Mouse (Mus musculus) CH12.LX (cell line): ENCODE measurements around the gene Vps18. TPM values are rescaled to one million over a fixed set of nuclear protein-coding genes. Genes with fewer than 3 reads are reported as not detected.

Experiments
- DNase-seq: peaks from one replicate; pipeline ENCODE4 v3.0.0-alpha.2; 2013; ENCODE audit errors: extremely low read depth
- H3K27ac ChIP-seq: 2 replicates; pipeline ENCODE4 v1.5.1; 2012; ENCODE audit warnings: low read depth, mild to moderate bottlenecking, control low read depth, moderate library complexity; ENCODE audit not compliant: insufficient read depth
- H3K27me3 ChIP-seq: replicated peaks from 2 replicates; pipeline ENCODE3; 2012; ENCODE audit warnings: inconsistent platforms
- H3K36me3 ChIP-seq, 2 experiments: replicated peaks in 1 of 2; 2 replicates each; pipeline versions ENCODE3 to v1.6.1; 2012; ENCODE audit warnings: inconsistent platforms in 1 of 2, low read length in 1 of 2, mild to moderate bottlenecking in 1 of 2, mixed read lengths in 1 of 2, moderate library complexity in 1 of 2; ENCODE audit not compliant: control insufficient read depth in 1 of 2, insufficient read depth in 1 of 2
- H3K4me1 ChIP-seq, 2 experiments: 2 replicates each; pipeline ENCODE4 v1.6.1; 2012; ENCODE audit warnings: inconsistent platforms in 1 of 2, moderate library complexity in 1 of 2; ENCODE audit not compliant: insufficient read depth in 2 of 2, control insufficient read depth in 1 of 2
- H3K4me2 ChIP-seq: 2 replicates; pipeline ENCODE4 v1.6.1; 2012; ENCODE audit warnings: low read depth, mild to moderate bottlenecking, control low read depth; ENCODE audit not compliant: poor library complexity, insufficient read depth, severe bottlenecking
- H3K4me3 ChIP-seq, 3 experiments: fragments of 150-350 bp in 1 of 3; sonication (generic) in 1 of 3; replicated peaks in 1 of 3; 2 replicates each; pipeline versions ENCODE3 to v1.5.1; 2011 to 2012; ENCODE audit warnings: low read depth in 2 of 3, low read length in 2 of 3, mild to moderate bottlenecking in 2 of 3, moderate library complexity in 2 of 3, control low read depth in 1 of 3, improper control_type of control experiment in 1 of 3, inconsistent platforms in 1 of 3, mixed read lengths in 1 of 3; ENCODE audit not compliant: poor library complexity in 1 of 3
- H3K79me2 ChIP-seq: replicated peaks from 2 replicates; pipeline ENCODE4 v1.6.1; 2012; ENCODE audit warnings: mild to moderate bottlenecking, moderate library complexity; ENCODE audit not compliant: control insufficient read depth, poor library complexity, insufficient read depth, severe bottlenecking; ENCODE audit errors: extremely low read depth
- H3K9ac ChIP-seq: 2 replicates; pipeline ENCODE4 v1.6.1; 2012; ENCODE audit warnings: low read depth, mild to moderate bottlenecking, control low read depth, moderate library complexity; ENCODE audit not compliant: insufficient read depth
- H3K9me3 ChIP-seq: replicated peaks from 2 replicates; pipeline ENCODE3; 2012; ENCODE audit warnings: low read length, inconsistent platforms, mixed read lengths
- BHLHE40 ChIP-seq: IDR thresholded peaks from 2 replicates; pipeline ENCODE4 v1.6.1; 2011; ENCODE audit warnings: mild to moderate bottlenecking, low read depth, low read length, improper control_type of control experiment
- MEF2A ChIP-seq: IDR thresholded peaks from 2 replicates; pipeline ENCODE4 v1.6.1; 2014; ENCODE audit warnings: low read depth, mild to moderate bottlenecking, inconsistent platforms, low read length, improper control_type of control experiment, borderline replicate concordance
- dilution Hi-C: fragments of 300-500 bp; cut with MboI; formaldehyde crosslinking; loops from 2 replicates; pipeline ENCODE4 v1.14.3; 2020; ENCODE audit warnings: low sequenced_read_pairs; ENCODE audit not compliant: extremely low pct_unique_long_range_greater_than_20kb, extremely low pct_ligation_motif_present
- in situ Hi-C: fragments of 300-500 bp; cut with MboI; formaldehyde crosslinking; loops from 3 replicates; pipeline ENCODE4 v1.14.3; 2019; ENCODE audit warnings: low sequenced_read_pairs, low pct_ligation_motif_present, low pct_unique_long_range_greater_than_20kb, mixed read lengths
- polyA plus RNA-seq: library from polyadenylated mRNA; unstranded; fragments of >175 nt; gene quantifications from 2 replicates; pipeline ENCODE4 v1.2.1, GENCODE M21; 2012; ENCODE audit warnings: low read depth; ENCODE audit not compliant: insufficient read length
- total RNA-seq, 2 experiments: library from RNA; depleted of rRNA; stranded (reverse); fragments of 300-350 nt in 1 of 2; fragments of >200 nt in 1 of 2; gene quantifications; 2 replicates each; pipeline ENCODE4 v1.2.3; 2012 to 2014

The Vps18 gene
- total and polyA plus RNA-seq, 3 experiments, result 8.7 to 17.9 (median 15.4) TPM

- Histone ChIP-seq H3K9ac (no peak overlapping the region), H3K4me3 (no peak overlapping the region), H3K27me3 (no peaks in the 10 kb centered on the region), H3K4me2 (no peak overlapping the region), H3K4me1 (peaks cover 3 to 13% of the 10 kb centered on the region in 2 experiments; a peak in 3 of 4 replicates), H3K9me3 (peaks cover 8% of the 10 kb centered on the region), H3K27ac (no peak overlapping the region), H3K79me2 (no peaks in the 10 kb centered on the region), H3K36me3 (no peaks in the 10 kb centered on the region)
- TF ChIP-seq MEF2A, result no peak
- TF ChIP-seq BHLHE40, result peak; percentile 84
- dilution Hi-C loops (no loop called here), in situ Hi-C loops (no loop called here)
- DNase-seq, result no peak
Measured at GRCm38 (mm10) chr2:119344537-119345138, 56.1 kb downstream of the Vps18 start.

Other genes with a start within 250 kb of the Vps18 start
- 19.9 and 23.3 TPM in 2 replicates for gene Knl1, start 241.6 kb upstream of the Vps18 start, total RNA-seq (2012; rRNA removed)
- gene Knl1, start 241.6 kb upstream of the Vps18 start, total RNA-seq (2014; rRNA removed), result 23.8 and 29.6 TPM in 2 replicates
- 13.7 and 16.2 TPM in 2 replicates for gene Knl1, start 241.6 kb upstream of the Vps18 start, polyA plus RNA-seq
- 40.5 and 45.0 TPM in 2 replicates for gene Rad51, start 175.9 kb upstream of the Vps18 start, total RNA-seq (2012; rRNA removed)
- 16.1 and 18.6 TPM in 2 replicates for gene Rad51, start 175.9 kb upstream of the Vps18 start, total RNA-seq (2014; rRNA removed)
- 87.5 and 109 TPM in 2 replicates for gene Rad51, start 175.9 kb upstream of the Vps18 start, polyA plus RNA-seq
- gene Rmdn3, start 131.7 kb upstream of the Vps18 start, total RNA-seq (2012; rRNA removed), result 49.9 and 52.0 TPM in 2 replicates
- 59.1 and 61.2 TPM in 2 replicates for gene Rmdn3, start 131.7 kb upstream of the Vps18 start, total RNA-seq (2014; rRNA removed)
- 41.8 and 48.1 TPM in 2 replicates for gene Rmdn3, start 131.7 kb upstream of the Vps18 start, polyA plus RNA-seq
- gene Gchfr, start 121.0 kb upstream of the Vps18 start, total RNA-seq (2012; rRNA removed), result 9.5 and 18.2 TPM in 2 replicates
- 0.93 and 1.8 TPM in 2 replicates for gene Gchfr, start 121.0 kb upstream of the Vps18 start, total RNA-seq (2014; rRNA removed)
- gene Gchfr, start 121.0 kb upstream of the Vps18 start, polyA plus RNA-seq, result 1.1 and 2.7 TPM in 2 replicates
- 4.7 and 9.2 TPM in 2 replicates for gene Gm14137, start 114.2 kb upstream of the Vps18 start, total RNA-seq (2012; rRNA removed)
- gene Gm14137, start 114.2 kb upstream of the Vps18 start, total RNA-seq (2014; rRNA removed), result 2.3 and 2.6 TPM in 2 replicates
- gene Gm14137, start 114.2 kb upstream of the Vps18 start, polyA plus RNA-seq, result 3.3 and 3.4 TPM in 2 replicates
- 38.2 and 38.7 TPM in 2 replicates for gene Zfyve19, start 80.1 kb upstream of the Vps18 start, total RNA-seq (2012; rRNA removed)
- 25.6 and 28.0 TPM in 2 replicates for gene Zfyve19, start 80.1 kb upstream of the Vps18 start, total RNA-seq (2014; rRNA removed)
- 39.9 and 45.2 TPM in 2 replicates for gene Zfyve19, start 80.1 kb upstream of the Vps18 start, polyA plus RNA-seq
- 15.3 and 18.2 TPM in 2 replicates for gene Dnajc17, start 79.9 kb upstream of the Vps18 start, total RNA-seq (2012; rRNA removed)
- 19.6 and 19.8 TPM in 2 replicates for gene Dnajc17, start 79.9 kb upstream of the Vps18 start, total RNA-seq (2014; rRNA removed)
- gene Dnajc17, start 79.9 kb upstream of the Vps18 start, polyA plus RNA-seq, result 22.9 and 26.3 TPM in 2 replicates
- gene Ppp1r14d, start 58.8 kb upstream of the Vps18 start, total RNA-seq (2012; rRNA removed), result not detected in 2 replicates
- gene Ppp1r14d, start 58.8 kb upstream of the Vps18 start, total RNA-seq (2014; rRNA removed), result not detected in 2 replicates
- gene Ppp1r14d, start 58.8 kb upstream of the Vps18 start, polyA plus RNA-seq, result not detected in 2 replicates
- not detected in 2 replicates for gene Spint1, start 51.4 kb upstream of the Vps18 start, total RNA-seq (2012; rRNA removed)
- not detected in 2 replicates for gene Spint1, start 51.4 kb upstream of the Vps18 start, total RNA-seq (2014; rRNA removed)
- not detected in 2 replicates for gene Spint1, start 51.4 kb upstream of the Vps18 start, polyA plus RNA-seq
- 0.08 and 0.17 TPM in 2 replicates for gene Rhov, start 17.5 kb upstream of the Vps18 start, total RNA-seq (2012; rRNA removed)
- gene Rhov, start 17.5 kb upstream of the Vps18 start, total RNA-seq (2014; rRNA removed), result not detected in 2 replicates
- not detected in 2 replicates for gene Rhov, start 17.5 kb upstream of the Vps18 start, polyA plus RNA-seq
- 0.13 TPM in 1 of 2 replicates, not detected in the other for gene Dll4, start 37.0 kb downstream of the Vps18 start, total RNA-seq (2012; rRNA removed)
- gene Dll4, start 37.0 kb downstream of the Vps18 start, total RNA-seq (2014; rRNA removed), result 0.12 TPM in 1 of 2 replicates, not detected in the other
- gene Dll4, start 37.0 kb downstream of the Vps18 start, polyA plus RNA-seq, result not detected in 2 replicates
- gene Chac1, start 62.5 kb downstream of the Vps18 start, total RNA-seq (2012; rRNA removed), result 47.5 and 95.6 TPM in 2 replicates
- 47.2 and 49.2 TPM in 2 replicates for gene Chac1, start 62.5 kb downstream of the Vps18 start, total RNA-seq (2014; rRNA removed)
- 33.3 and 33.4 TPM in 2 replicates for gene Chac1, start 62.5 kb downstream of the Vps18 start, polyA plus RNA-seq
- gene Ino80, start 188.9 kb downstream of the Vps18 start, total RNA-seq (2012; rRNA removed), result 11.4 and 13.5 TPM in 2 replicates
- gene Ino80, start 188.9 kb downstream of the Vps18 start, total RNA-seq (2014; rRNA removed), result 10.6 and 10.9 TPM in 2 replicates
- 17.8 TPM in 2 replicates for gene Ino80, start 188.9 kb downstream of the Vps18 start, polyA plus RNA-seq